In the genomic region with DNA sequence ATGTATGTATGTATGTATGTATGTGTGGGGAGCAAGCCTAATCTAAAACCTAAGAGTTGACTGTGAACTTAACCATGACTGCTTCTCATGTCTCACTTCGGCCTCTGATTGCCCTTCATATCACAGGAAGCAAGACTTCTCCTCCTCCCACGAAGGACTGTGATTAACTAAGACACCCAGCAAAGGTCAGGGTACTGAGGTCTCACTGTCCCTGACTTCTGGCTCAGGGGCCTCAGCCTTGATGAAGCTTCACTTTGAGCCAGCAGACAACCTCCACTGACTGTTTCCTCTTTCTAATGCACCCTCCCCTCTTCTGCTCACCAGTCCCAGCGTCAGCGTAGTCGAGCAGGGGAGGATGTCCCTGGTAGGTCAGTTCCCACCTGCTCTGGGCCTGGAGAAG, we compare ENCODE assay signal across 14 mouse cellular contexts.
"Had no signal": no experiment of that assay in that cellular context is flagged by ENCODE, and none has a peak within 500 bp of the region (broad histone marks: within the 10 kb centered on the region; RNA-seq: fewer than 3 reads in every experiment).

No protein-coding gene starts in this region.

- DNase-seq: gastrocnemius, postnatal 14 days; gastrocnemius, postnatal 36 days; heart, adult 11 months; heart, adult 2 months; heart, postnatal 14 days; heart, postnatal 36 days; kidney, adult 11 months; kidney, adult 2 months; kidney, adult 9 months; kidney, postnatal 14 days; kidney, postnatal 36 days; layer of hippocampus, adult 9-11 months; layer of hippocampus, postnatal 36 days; left cerebral cortex, postnatal 4 days had no signal
